Mouse (Mus musculus) cerebellum, adult 18-20 months (tissue): Measurements from ENCODE around the gene Pheta1.
A peak's percentile ranks its signal among the peaks of the same experiment; 100 is the strongest.
"Not testable (repeated sequence)": the region's sequence is repeated elsewhere in the genome, so short reads cannot be mapped to it uniquely, and the experiment has no call there.

Experiments used
- DNase-seq, 2 experiments: peaks; one replicate each; pipeline ENCODE4 v3.0.0; 2021

Pheta1 gene

GRCm38 (mm10) chr5:121845361-121845760 lies 3.4 kb upstream of the Pheta1 start:
- no peak for DNase-seq

GRCm38 (mm10) chr5:121846322-121846721 lies 2.5 kb upstream of the Pheta1 start:
- no peak for DNase-seq

GRCm38 (mm10) chr5:121847269-121847668 lies 1.5 kb upstream of the Pheta1 start:
- DNase-seq = not testable (repeated sequence)

- peak; percentile 62 to 71 for DNase-seq
These were observed 707 bp upstream of the Pheta1 start for GRCm38 (mm10) chr5:121848035-121848519.

GRCm38 (mm10) chr5:121849478-121850349 lies 930 bp downstream of the Pheta1 start:
- peak in 1 of 2 experiments; percentile 50 for DNase-seq

- DNase-seq = no peak
These were observed 4.7 kb downstream of the Pheta1 start for GRCm38 (mm10) chr5:121853368-121854051.

GRCm38 (mm10) chr5:121854768-121855167 lies 6.0 kb downstream of the Pheta1 start:
- DNase-seq = no peak

GRCm38 (mm10) chr5:121856740-121857139 lies 8.0 kb downstream of the Pheta1 start:
- DNase-seq = no peak

GRCm38 (mm10) chr5:121858427-121858826 lies 9.6 kb downstream of the Pheta1 start:
- DNase-seq = no peak

- DNase-seq = no peak
These were observed 13.2 kb downstream of the Pheta1 start for GRCm38 (mm10) chr5:121861964-121862363.

- DNase-seq = no peak
These were observed 15.5 kb downstream of the Pheta1 start for GRCm38 (mm10) chr5:121864330-121864729.

- DNase-seq = no peak
These were observed 19.2 kb downstream of the Pheta1 start for GRCm38 (mm10) chr5:121867963-121868362.

- DNase-seq = no peak
These were observed 22.0 kb downstream of the Pheta1 start for GRCm38 (mm10) chr5:121870832-121871231.

- no peak for DNase-seq
These were observed 22.8 kb downstream of the Pheta1 start for GRCm38 (mm10) chr5:121871515-121872030.

GRCm38 (mm10) chr5:121872158-121872557 lies 23.4 kb downstream of the Pheta1 start:
- peak; percentile 75 to 84 for DNase-seq

GRCm38 (mm10) chr5:121875041-121875440 lies 26.3 kb downstream of the Pheta1 start:
- no peak for DNase-seq

- no peak for DNase-seq
These were observed 28.1 kb downstream of the Pheta1 start for GRCm38 (mm10) chr5:121876901-121877300.

GRCm38 (mm10) chr5:121878703-121879102 lies 29.9 kb downstream of the Pheta1 start:
- no peak for DNase-seq

GRCm38 (mm10) chr5:121879211-121879610 lies 30.4 kb downstream of the Pheta1 start:
- DNase-seq = peak in 1 of 2 experiments; percentile 45

GRCm38 (mm10) chr5:121883356-121883755 lies 34.6 kb downstream of the Pheta1 start:
- no peak for DNase-seq

GRCm38 (mm10) chr5:121889375-121889774 lies 40.6 kb downstream of the Pheta1 start:
- DNase-seq = peak in 1 of 2 experiments; percentile 25

- no peak for DNase-seq
These were observed 41.1 kb downstream of the Pheta1 start for GRCm38 (mm10) chr5:121889819-121890362.

GRCm38 (mm10) chr5:121890925-121891324 lies 42.1 kb downstream of the Pheta1 start:
- DNase-seq = no peak
